Mouse (Mus musculus) CD4-positive naive resting alpha-beta T cell, adult 57 days (primary cell): ENCODE data around the gene Ccnt1. TPM values are rescaled to one million over a fixed set of nuclear protein-coding genes. Genes with fewer than 3 reads are reported as not detected.

Source experiments
- total RNA-seq: library from RNA; stranded (reverse); gene quantifications from one replicate; pipeline ENCODE4 v1.2.4, GENCODE M21; 2023

Ccnt1 gene
- 136 TPM for total RNA-seq

DNA sequence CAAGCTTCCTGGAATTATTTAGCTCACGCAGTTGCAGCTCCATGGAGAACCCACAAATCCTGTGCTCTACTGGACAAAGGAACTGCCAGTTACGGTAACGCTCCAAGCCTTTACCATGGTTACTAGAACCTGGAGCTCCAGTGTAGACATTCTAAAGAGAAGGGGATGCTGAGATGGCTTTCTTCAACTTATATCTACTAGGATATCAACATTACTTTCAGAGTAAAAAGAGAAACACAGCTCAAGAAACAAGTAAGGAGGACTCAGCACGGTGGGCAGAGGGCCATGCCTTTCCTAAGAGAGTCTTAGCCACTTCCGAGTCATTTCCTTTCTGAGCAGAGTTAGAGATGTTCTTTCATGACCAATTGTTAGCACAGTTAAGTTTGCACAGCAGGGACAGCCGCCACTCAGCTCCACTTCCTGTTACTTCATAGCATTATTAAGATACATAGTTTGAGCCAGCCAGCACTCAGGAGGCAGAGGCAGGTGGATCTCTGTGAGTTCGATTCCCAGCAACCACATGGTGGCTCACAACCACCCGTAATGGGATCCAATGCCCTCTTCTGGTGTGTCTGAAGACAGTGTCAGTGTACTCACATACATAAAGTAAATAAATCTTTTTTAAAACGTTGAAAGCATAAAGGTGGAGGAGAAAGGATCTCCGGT is at the start of gene Ccnt1, which contains the start of gene 4930415O20Rik:
TSS of gene Ccnt1 (minus strand) at position 51 of the 666 bp plus-strand sequence.
TSS of gene 4930415O20Rik (plus strand) at position 132 of the 666 bp plus-strand sequence.

DNA sequence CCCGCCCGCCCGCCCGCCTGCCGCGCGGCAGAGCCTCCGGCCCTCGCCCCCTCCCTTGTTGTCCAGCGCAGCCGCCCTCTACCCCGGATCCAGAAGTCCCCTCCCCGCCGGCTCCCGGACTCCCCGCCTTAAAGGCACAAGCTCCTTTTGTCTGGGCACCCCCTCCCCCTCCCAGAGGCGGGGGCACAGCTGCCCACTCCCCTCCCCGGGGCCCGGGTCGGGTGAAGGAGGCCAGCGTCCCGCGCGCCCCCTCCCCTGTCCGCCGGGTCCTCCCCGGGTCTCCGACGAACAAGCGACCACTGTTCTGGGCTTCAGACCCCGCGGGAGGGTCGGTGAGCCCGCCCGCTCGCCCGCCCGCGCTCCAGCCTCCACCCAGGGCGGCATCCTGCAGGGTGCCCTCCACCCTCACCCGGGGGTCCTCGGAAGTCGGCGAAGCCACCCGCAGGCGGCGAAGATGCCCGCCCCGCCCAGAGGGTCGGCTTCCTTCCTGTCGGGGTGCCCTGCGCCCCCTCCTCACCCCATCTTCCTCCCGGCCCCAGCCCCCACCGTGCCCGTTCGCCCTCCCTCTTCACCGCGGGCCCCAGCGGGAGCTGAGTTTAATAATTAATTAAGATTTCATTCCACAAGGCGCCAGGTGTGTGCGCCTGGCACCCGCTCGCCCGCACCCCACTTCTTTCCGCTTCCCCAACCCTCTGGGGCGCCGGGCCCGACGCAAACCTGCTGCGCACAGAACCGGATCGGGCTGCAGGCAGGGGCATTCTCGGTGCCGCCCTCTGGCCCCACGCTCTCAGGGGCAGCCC is 38.8 kb upstream of the Ccnt1 start, which contains the start of gene Adcy6:
TSS of gene Adcy6 (minus strand) at position 746 of the 800 bp plus-strand sequence.

DNA sequence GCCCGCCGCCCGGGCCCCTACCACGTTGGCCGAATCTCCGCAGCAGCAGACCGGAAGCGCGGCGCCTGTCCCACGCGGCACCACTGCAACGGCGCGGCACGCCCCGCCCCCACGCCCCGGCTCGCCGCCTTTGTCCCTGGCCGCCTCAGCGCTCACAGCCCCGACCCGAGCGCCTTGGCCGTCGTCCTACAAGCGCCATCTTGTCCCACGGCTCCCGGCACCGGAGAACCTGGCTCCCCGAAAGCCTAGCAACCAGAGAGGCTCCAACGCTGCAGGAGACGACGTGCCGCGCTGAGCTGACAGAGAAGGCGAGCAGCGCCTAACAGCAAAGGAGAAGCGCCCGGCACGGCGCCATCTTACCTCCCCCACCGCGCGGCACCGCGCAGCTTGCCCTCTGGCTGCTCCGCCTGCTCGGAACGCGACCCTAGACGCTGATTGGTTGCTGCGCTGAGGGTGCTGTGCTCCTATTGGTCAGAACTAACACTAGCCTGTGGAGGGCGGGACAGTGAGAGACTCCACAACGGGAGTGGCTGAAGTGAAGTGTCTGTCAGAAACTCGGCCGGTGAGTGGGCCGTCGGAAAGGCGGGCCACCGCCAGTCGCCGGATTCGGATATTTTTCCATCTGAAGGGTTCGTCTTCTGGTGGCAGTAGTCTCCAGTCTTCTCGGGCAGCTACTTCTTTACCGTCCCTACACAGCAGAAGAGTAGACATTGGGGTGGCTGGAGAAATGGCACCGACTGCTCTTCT is 36.7 kb downstream of the Ccnt1 start, which contains the start of gene Kansl2:
TSS of gene Kansl2 (minus strand) at position 384 of the 747 bp plus-strand sequence.

DNA sequence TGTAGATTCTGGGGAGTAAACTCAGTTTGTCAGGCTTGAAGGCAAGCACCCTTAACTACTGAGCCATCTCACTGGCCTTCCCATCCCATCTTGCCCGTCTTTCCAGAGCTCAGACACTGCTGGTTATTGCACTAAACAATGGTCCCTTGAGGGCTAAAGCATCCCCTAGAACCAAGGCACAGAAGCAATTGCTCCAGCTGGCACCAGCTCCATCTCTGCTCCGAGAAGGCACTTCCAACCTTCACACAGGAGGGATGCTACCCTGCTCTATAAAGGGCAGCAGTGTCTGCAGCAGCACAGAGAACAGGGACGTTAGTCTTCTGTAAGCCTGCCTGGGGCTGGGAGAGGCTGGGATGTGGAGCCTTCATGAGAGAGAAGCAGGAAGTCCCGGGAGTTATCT is 78.6 kb downstream of the Ccnt1 start, which contains the start of gene Olfr279:
TSS of gene Olfr279 (plus strand) at position 301 of the 400 bp plus-strand sequence.

Other genes starting within 250 kb of the Ccnt1 start
- gene Olfr284, start 229.9 kb downstream of the Ccnt1 start, total RNA-seq, result not detected
- gene Olfr283, start 190.0 kb downstream of the Ccnt1 start, total RNA-seq, result not detected
- gene Olfr282, start 139.7 kb downstream of the Ccnt1 start, total RNA-seq, result not detected
- not detected for gene Olfr281, start 118.3 kb downstream of the Ccnt1 start, total RNA-seq
- not detected for gene OR5BS1P, start 101.0 kb downstream of the Ccnt1 start, total RNA-seq
- not detected for gene Lalba, start 88.2 kb downstream of the Ccnt1 start, total RNA-seq
- gene Olfr279, start 78.5 kb downstream of the Ccnt1 start, total RNA-seq, result not detected
- 63.2 TPM for gene Kansl2, start 36.7 kb downstream of the Ccnt1 start, total RNA-seq
- not detected for gene 4930415O20Rik, start 81 bp upstream of the Ccnt1 start, total RNA-seq
- 43.6 TPM for gene Adcy6, start 39.2 kb upstream of the Ccnt1 start, total RNA-seq
- 1.5 TPM for gene Cacnb3, start 59.9 kb upstream of the Ccnt1 start, total RNA-seq
- gene Ddx23, start 92.0 kb upstream of the Ccnt1 start, total RNA-seq, result 139 TPM
- 0.44 TPM for gene Rnd1, start 106.5 kb upstream of the Ccnt1 start, total RNA-seq
- gene Ccdc65, start 137.3 kb upstream of the Ccnt1 start, total RNA-seq, result not detected
- gene Fkbp11, start 157.3 kb upstream of the Ccnt1 start, total RNA-seq, result 3.0 TPM
- 103 TPM for gene Arf3, start 192.3 kb upstream of the Ccnt1 start, total RNA-seq
- gene Wnt10b, start 207.2 kb upstream of the Ccnt1 start, total RNA-seq, result not detected
- gene Wnt1, start 218.9 kb upstream of the Ccnt1 start, total RNA-seq, result not detected
- gene Ddn, start 238.6 kb upstream of the Ccnt1 start, total RNA-seq, result not detected